Mouse (Mus musculus) bone marrow macrophage, adult 2 months (primary cell): ENCODE results near the gene Ccdc167. TPM values are rescaled to one million over a fixed set of nuclear protein-coding genes. Genes with fewer than 3 reads are reported as not detected.

Experiments
- H3K27ac ChIP-seq: 2 replicates; pipeline ENCODE4 v1.5.1; 2012; ENCODE audit warnings: low read depth, low read length; ENCODE audit not compliant: insufficient read depth
- H3K4me1 ChIP-seq: 2 replicates; pipeline ENCODE4 v1.6.1; 2012; ENCODE audit warnings: low read length; ENCODE audit not compliant: control insufficient read depth, insufficient read depth
- H3K4me3 ChIP-seq: 2 replicates; pipeline ENCODE4 v1.5.1; 2012; ENCODE audit warnings: mild to moderate bottlenecking, low read length, moderate library complexity; ENCODE audit not compliant: insufficient read depth
- CTCF ChIP-seq: IDR thresholded peaks from 2 replicates; pipeline ENCODE4 v1.5.1; 2012; ENCODE audit warnings: low read depth, mild to moderate bottlenecking, low read length, moderate library complexity
- POLR2A ChIP-seq: IDR thresholded peaks from 2 replicates; pipeline ENCODE4 v1.6.1; 2012; ENCODE audit warnings: mild to moderate bottlenecking, low read depth, low read length, borderline replicate concordance
- polyA plus RNA-seq: library from polyadenylated mRNA; stranded (reverse); fragments of >200 nt; gene quantifications from 2 replicates; pipeline ENCODE4 v1.2.4, GENCODE M21; 2012; ENCODE audit not compliant: missing spikeins, insufficient read depth, insufficient read length

Gene Ccdc167
- polyA plus RNA-seq, 1 experiment, result 14.5 TPM

- H3K27ac ChIP-seq, result no peak overlapping the region
- no peak overlapping the region for H3K4me3 ChIP-seq
- TF ChIP-seq POLR2A, result no peak
- TF ChIP-seq CTCF, result no peak
- H3K4me1 ChIP-seq, result peaks cover 2% of the 10 kb centered on the region; the same call in 1 of the 2 replicates
These were observed 58.6 kb downstream of the Ccdc167 start for GRCm38 (mm10) chr17:29658249-29658648.

- H3K4me1 ChIP-seq, result no peaks in the 10 kb centered on the region
- no peak overlapping the region for H3K27ac ChIP-seq
- no peak for TF ChIP-seq POLR2A
- TF ChIP-seq CTCF, result no peak
- H3K4me3 ChIP-seq, result no peak overlapping the region
These were observed 74.6 kb downstream of the Ccdc167 start for GRCm38 (mm10) chr17:29642219-29642618.

- no peak for TF ChIP-seq CTCF
- TF ChIP-seq POLR2A, result no peak
- Histone ChIP-seq H3K27ac (no peak overlapping the region), H3K4me1 (no peaks in the 10 kb centered on the region), H3K4me3 (no peak overlapping the region)
These were observed 75.9 kb downstream of the Ccdc167 start for GRCm38 (mm10) chr17:29640971-29641370.

GRCm38 (mm10) chr17:29637895-29638294 lies 78.9 kb downstream of the Ccdc167 start:
- H3K27ac ChIP-seq, result no peak overlapping the region
- H3K4me1 ChIP-seq, result no peaks in the 10 kb centered on the region
- no peak overlapping the region for H3K4me3 ChIP-seq
- TF ChIP-seq POLR2A (no peak), CTCF (no peak)

GRCm38 (mm10) chr17:29637377-29637776 lies 79.5 kb downstream of the Ccdc167 start:
- TF ChIP-seq CTCF (no peak), POLR2A (no peak)
- H3K27ac ChIP-seq, result no peak overlapping the region
- no peak overlapping the region for H3K4me3 ChIP-seq
- H3K4me1 ChIP-seq, result no peaks in the 10 kb centered on the region

Other genes with a start within 250 kb of the Ccdc167 start
- 84.5 and 85.2 TPM in 2 replicates for gene Pim1, start 226.3 kb downstream of the Ccdc167 start, polyA plus RNA-seq
- not detected in 2 replicates for gene Gm17657, start 167.4 kb downstream of the Ccdc167 start, polyA plus RNA-seq
- gene Tbc1d22b, start 167.3 kb downstream of the Ccdc167 start, polyA plus RNA-seq, result 10.3 and 10.8 TPM in 2 replicates
- gene Tmem217, start 164.7 kb downstream of the Ccdc167 start, polyA plus RNA-seq, result not detected in 2 replicates
- gene Rnf8, start 102.3 kb downstream of the Ccdc167 start, polyA plus RNA-seq, result 20.2 and 22.5 TPM in 2 replicates
- 2.8 and 3.3 TPM in 2 replicates for gene Gm28043, start 102.2 kb downstream of the Ccdc167 start, polyA plus RNA-seq
- gene Cmtr1, start 56.4 kb downstream of the Ccdc167 start, polyA plus RNA-seq, result 60.7 and 61.3 TPM in 2 replicates